Mouse (Mus musculus) spleen, postnatal 10 days (tissue): ENCODE measurements around the gene Tpd52l1.
"Not testable (repeated sequence)": the region's sequence is repeated elsewhere in the genome, so short reads cannot be mapped to it uniquely, and the experiment has no call there.

Experiments
- DNase-seq, 2 experiments: peaks; one replicate each; pipeline ENCODE4 v3.0.0; 2021 to 2022; ENCODE audit warnings: low spot score in 2 of 2

Gene Tpd52l1

DNA sequence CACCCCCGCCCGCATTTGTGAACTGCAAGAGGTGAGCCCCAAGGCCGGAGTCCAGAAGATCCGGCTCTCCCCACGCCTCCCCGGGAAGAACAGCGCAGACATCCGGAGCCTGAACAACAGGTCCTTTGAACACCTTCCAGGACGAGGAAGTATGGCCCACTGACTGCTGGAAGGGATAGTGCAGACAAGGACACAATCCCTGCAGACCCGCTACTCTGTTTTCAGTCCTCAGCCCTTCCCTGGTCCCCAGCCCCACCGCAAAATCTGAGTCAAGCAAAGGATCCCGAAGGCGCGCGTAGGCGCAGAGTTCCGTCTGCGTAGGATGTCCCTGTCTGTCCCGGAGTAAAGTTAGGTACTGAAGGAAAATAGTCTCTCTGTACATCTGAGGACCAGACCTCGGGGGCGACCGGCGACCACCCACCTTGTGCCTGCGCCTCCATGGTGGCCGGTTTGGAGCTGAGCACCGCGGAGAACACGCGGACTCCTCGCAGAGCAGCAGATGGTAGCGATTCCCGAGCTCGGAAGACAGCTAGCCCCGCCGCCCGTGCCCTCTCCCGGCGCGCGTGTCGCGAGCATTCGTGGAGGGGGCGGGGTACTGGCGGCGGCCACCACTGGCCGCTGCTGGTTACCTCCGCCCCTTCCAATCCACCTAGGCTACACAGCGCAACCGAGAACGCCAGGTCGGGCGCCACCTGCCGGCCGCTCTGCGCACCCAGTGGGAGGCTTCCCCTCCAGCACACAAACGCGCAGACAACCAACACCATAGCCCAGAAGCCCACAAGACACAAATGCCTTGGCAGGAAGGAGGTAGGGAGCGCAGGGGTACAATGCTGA, at the start of gene Tpd52l1:
Gene Tpd52l1, minus strand, starts transcription at position 668 of the 834 bp plus-strand sequence.
- peak; percentile 12 to 64 for DNase-seq

GRCm38 (mm10) chr10:31494296-31494695, 48.5 kb upstream of the Tpd52l1 start:
- DNase-seq, result no peak

DNA sequence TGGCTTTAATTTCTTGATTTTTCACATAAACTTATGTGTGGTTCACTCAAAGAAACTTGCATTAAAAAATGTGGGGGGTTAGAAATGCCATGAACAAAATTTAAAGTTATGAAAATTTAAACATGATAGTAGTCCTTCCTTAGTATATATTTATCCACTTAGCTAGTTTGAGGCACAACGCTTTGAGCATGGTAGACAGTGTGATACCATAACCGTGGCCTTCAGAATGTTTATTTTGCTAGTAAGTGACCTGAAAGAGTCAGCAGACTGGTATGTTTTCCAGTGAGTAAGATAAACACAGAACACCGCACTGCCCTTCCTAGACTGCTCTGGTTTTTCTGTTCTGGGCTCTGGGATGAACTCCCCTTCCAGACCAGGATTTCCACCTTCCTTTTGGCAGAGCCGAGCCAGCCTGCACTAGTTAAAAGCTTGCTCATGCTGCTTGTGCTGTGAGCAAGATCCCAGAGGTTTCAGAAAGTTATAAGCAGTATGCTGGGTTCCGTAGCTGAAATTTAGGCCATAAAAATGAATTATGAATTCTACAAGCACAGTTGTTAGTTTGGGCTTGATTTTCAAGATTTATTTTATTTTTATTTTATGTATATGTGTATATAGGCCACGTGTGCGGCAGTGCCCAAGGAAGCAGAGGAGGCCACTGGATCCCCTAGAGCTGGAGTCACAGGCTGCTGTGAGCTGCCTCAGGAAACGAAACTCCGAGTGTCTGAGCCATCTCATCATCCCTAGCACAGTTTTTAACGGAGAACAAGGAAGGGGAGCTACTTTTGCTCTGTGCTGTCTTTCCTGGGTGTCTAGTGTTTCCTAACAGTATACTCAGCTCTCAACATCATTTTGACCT, 21.5 kb upstream of the Tpd52l1 start:
- no peak for DNase-seq

DNA sequence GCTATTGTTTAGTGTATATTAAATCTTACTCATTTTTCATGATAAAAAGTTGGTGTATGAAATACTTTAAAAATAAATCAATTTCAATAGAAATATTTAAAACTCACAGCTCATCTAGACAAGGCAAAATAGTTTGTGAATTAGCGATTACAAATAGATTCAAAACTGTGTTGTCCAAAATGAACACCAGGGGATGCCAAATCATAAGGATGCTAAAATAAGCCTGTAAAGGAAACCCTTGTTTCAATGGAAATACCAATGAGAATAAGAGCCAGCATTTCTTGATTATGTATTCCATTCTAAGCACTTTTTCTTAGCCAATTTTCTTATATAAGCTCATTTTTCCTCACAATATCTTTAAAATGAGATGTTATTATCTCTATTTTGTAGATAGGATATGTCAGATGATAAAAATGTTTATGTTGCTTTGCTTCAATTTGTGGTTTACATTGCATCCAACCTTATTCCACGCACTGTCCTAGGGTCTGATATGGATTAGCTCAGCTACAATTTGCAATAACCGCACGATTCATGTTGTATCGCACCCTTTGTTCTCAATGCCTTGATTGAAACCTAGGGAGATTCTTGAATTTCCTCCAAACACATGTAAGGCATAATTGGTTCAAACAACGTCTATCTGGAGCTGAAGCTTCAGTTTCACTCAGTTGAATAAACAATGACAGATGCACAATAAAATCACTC, 20.2 kb upstream of the Tpd52l1 start:
- DNase-seq, result no peak

DNA sequence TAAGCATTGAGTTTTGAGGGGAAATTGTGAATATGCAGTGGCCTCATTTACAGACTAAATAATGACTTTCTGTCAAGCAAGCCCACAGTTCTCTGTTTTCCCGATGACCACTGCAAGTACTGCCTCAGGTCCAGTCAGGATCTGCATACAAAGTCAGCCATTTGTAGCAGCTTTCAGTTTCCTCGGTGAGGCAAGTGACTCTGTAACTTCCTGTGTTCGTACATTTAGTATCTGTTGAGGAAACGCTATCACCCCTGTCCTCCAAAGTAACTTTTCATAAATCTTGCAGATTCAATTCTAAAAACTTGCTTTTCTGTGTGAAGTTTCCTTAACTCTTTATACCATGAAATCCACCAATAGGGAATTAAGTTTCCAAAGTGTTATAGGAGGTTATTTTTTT, 19.7 kb upstream of the Tpd52l1 start:
- DNase-seq, result no peak

DNA sequence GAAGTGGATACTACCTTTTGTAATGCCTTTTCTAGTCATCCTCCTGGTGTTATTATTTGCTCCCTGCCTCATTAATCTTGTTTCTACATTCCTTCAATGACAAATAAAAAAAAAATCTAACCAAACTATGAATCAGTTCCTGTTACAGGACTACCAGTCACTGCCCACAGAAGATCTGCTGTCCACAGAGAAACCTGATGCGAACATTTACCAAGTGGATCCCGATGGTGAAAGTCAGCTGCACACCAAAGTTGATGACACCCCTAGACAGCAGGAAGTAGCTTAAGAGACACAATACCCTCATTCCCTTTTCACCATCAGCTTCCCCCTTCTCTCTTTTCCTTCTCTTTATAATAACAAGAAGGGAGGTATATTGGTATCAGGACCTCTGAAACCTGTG, 17.3 kb upstream of the Tpd52l1 start:
- DNase-seq, result no peak

DNA sequence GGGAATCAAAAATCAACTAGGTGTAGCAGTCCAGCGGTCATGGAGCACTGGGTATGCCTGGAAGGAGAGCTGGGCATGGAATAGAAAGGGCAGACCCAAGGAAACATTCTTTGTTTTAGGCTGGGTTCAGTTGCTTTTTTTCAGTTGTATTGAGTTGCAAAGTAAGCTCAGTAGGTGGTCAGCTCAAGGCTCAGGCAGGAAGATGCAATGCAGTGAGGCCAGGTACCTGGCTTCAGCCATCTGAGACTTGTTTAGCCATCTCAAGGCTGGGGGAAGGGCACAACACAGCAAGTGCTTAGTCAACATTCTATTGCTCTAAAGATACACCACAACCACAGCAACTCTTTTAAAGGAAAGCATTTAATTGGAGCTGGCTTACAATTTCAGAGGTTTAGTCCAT, 11.0 kb upstream of the Tpd52l1 start:
- no peak for DNase-seq

DNA sequence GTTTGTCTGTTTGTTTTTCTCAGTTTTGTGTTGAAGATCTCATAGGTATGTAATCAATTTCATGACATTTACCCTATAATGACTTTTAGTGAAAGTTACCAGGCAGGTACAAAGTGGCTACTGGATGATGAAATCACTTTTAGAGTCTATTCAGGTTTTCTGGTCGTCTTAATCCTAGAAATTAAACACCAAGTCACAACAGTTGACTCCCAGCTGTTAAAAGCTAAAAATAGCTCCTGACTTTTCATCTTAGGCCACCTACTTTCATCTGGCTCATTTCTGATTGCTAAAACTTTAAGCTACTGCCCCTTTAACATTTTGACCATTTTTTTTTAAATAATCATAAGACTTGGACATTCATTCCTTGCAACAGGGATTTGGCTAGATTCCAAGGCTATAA, 1.3 kb upstream of the Tpd52l1 start:
- DNase-seq, result no peak

DNA sequence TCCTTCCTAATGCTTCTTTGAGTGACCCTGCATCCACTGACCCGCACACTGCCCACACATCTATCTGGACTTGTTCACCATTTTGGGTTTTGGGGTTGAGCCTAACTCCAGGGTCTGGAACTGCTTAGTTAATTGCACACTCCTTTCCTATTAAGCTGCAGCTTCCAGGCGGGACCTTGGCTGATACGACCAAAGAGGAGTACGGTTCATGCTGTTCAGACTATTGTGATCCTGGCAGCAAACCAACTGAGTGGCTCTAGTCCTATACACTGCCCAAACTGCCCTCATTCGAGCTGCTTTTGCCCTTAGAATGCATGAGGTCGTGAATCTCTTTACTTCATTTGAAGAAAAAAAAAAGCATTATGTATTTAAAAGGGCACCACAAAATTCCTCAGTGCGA, 1.6 kb downstream of the Tpd52l1 start:
- DNase-seq, result no peak

- no peak for DNase-seq
Measured at GRCm38 (mm10) chr10:31441491-31441890, 4.3 kb downstream of the Tpd52l1 start.

- DNase-seq, result no peak
Measured at GRCm38 (mm10) chr10:31436047-31436446, 9.7 kb downstream of the Tpd52l1 start.

GRCm38 (mm10) chr10:31417956-31418355, 27.8 kb downstream of the Tpd52l1 start:
- DNase-seq, result no peak

GRCm38 (mm10) chr10:31392990-31393389, 52.8 kb downstream of the Tpd52l1 start:
- no peak for DNase-seq

DNA sequence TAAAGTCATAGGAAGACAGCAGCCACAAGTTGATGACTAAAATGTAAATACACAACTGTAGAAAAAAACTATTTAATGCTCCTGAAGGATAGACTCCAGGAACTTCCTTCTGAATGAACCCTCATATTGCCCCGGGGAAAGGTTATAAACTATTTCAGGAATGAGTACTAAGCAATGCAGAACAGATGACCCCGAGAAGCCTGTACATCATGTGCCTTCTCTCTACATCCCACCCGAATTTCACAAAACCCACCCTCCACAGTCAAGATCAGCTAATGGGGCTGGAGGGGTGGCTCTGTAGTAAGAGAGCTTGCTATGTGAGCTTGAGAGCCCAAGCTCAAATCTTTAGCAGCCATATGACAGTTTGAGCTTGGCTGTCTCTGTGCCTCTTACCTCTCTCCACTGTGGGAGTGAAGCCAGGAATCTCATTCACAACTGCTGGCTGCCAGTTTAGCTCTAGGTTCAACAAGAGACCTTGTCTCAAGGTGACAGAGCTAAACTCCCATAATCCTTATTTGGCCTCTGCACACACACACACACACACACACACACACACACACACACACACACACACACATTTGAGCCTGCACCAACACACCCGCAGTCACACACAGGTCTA, 54.9 kb downstream of the Tpd52l1 start:
- no peak for DNase-seq

- not testable (repeated sequence) for DNase-seq
Measured at GRCm38 (mm10) chr10:31388566-31388965, 57.2 kb downstream of the Tpd52l1 start.

- not testable (repeated sequence) for DNase-seq
Measured at GRCm38 (mm10) chr10:31370200-31370599, 75.6 kb downstream of the Tpd52l1 start.

- no peak for DNase-seq
Measured at GRCm38 (mm10) chr10:31359749-31360148, 86.0 kb downstream of the Tpd52l1 start.

DNA sequence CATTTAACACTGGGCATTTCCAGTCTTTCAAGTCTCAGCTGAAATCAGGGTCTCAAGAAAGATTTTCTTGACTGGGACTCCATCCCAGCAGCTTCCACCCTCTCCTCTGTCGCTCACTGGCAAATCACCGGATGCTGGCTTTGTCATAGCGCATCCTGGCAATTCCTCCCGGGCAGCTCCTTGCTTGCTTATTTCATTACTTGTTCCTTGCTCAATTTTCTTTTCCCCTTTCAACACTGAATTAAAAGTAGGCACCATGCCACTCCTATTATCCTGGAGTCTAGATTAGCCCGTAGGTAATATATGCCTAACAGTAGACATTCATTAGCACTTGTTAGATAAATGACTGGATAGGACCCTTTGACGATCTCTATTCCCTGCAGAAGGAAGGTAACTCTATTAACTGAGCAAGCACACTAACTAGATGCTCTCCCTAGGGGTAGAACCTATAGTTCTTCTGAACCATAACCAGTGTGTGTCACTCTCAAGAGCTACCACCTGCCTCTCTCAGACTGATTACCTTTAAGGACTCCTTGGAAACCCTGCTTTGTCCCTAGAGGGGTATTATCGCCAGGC, 90.8 kb downstream of the Tpd52l1 start:
- DNase-seq, result no peak

DNA sequence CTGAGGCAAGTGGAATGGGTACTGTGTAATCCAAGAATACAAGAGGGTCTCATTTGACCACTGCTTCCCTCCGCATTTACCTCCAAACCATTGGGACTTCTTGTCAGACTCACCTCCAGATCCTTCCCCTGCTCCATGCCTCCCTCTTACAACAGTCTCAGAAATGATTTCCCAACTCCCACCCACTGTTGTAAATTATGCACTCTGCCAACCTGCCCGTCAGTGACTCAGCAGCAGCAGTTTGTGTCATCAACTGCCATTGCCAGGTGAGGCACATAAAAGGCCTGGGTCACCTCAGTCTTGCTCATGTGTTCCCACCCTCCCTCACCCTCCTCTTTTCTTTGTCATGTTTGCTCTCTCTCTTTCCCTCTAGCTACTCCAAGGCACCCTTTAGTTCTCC, 91.6 kb downstream of the Tpd52l1 start:
- no peak for DNase-seq

- DNase-seq, result no peak
Measured at GRCm38 (mm10) chr10:31352845-31353427, 92.8 kb downstream of the Tpd52l1 start.

DNA sequence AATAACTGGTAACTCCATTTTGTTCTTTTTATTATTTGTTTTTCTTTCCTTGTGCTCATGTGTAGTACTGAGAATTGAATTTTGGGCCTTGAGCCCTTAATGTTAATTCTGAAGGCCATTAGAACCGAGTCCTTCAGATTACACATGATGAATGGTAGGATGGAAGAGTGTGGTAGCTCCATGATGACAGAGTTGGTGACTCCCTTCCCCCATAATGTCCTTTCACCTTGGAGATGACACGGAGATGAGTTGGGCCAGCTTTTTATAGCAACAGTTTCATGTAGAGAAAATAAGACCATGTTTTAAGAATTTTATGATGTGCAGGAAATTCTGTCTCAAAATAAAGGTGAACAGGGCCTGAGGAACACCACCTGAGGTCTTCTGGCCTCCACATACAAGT, 94.7 kb downstream of the Tpd52l1 start:
- DNase-seq, result no peak
